Mouse (Mus musculus): ENCODE measurements around the gene Mapk8ip3. TPM values are rescaled to one million over a fixed set of nuclear protein-coding genes. Genes with fewer than 3 reads are reported as not detected.

The Mapk8ip3 gene
- polyA plus RNA-seq, 1 experiment from 2014 or later, result 79.1 TPM

DNA sequence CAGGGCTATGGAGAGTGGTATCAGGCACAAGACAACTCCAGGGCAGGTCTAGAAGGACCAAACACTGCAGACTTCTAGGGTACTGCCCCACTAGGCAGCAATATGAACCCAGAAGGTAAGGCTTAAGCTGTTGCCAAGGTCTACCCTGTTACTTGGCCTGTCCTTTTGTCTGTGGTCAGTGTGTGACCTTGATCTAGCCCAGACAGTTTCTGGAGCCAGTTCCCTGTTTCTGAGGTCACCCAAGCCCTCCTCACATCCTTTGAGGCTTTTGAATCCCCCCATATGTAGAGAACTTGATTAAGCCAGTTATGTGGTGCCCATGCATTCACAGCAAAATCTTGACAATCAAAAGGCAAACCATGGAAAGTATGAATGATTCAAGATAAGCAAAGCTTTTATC, 1.1 kb downstream of the Mapk8ip3 start:
- ATAC-seq (ENCODE audit: low FRiP score), result no peak
- Histone ChIP-seq H3K4me1 (replicated peaks) (peaks cover 33% of the 10 kb centered on the region), H3K4me3 (peak overlapping the region; percentile 92), H3K27me3 (no peaks in the 10 kb centered on the region), H3K9ac (peak overlapping the region; percentile 98), H3K27ac (no peak overlapping the region; the same call in 1 of the 2 replicates), H3K9me3 (no peaks in the 10 kb centered on the region), H3K4me2 (peak overlapping the region; percentile 90), H3K36me3 (peaks cover 14% of the 10 kb centered on the region)

DNA sequence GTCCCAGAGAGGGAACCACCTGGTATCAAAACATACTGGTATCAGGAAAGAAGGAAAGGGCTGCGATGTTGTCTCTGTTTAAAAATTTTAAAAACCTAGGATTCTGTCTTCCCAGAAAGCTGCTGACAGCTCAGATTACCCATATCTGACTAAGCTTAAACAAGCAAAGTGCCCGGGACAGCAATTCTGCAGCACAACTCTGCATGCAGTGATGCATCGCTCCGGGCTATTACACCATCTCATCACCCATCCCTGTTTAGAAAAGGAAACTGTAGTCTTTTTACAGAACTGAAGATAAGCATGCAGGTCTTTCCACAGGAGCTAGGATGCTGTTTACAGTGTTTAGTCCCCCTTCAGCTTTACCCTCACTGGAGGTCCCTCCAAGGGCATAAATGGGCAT, 1.9 kb downstream of the Mapk8ip3 start:
- Histone ChIP-seq H3K27me3 (no peaks in the 10 kb centered on the region), H3K36me3 (peaks cover 14% of the 10 kb centered on the region), H3K4me2 (peak overlapping the region; percentile 90), H3K4me3 (peak overlapping the region; percentile 92), H3K4me1 (replicated peaks) (peaks cover 33% of the 10 kb centered on the region), H3K9ac (peak overlapping the region; percentile 98), H3K27ac (no peak overlapping the region), H3K9me3 (no peaks in the 10 kb centered on the region)
- WGBS, result 87% methylated on average over 4 of the region's 4 CpGs
- ATAC-seq (ENCODE audit: low FRiP score), result no peak

DNA sequence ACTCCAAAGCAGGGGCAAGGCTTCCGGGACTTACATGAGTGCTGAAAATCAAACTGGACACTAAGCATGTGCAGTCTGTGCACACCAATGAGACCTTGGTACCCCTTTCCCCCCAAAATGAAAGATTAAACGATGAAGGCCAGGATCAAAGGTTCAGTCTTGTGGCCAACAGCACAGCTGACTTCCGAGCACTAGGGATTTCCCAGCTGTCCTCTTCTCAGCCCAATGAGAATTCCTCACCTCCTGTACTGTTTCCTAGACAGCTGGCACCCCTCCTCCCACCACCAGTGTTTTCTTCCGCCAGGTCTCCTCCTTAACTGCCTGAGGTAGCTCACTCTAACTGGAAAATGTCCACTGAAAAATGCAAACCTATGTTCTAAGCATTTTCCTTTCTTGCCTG, 3.6 kb downstream of the Mapk8ip3 start:
- no peak overlapping the region for H3K4me2 ChIP-seq
- peaks cover 33% of the 10 kb centered on the region for H3K4me1 ChIP-seq (replicated peaks)
- peak overlapping the region; percentile 98; the same call in 1 of the 2 replicates for H3K9ac ChIP-seq
- no peak overlapping the region for H3K27ac ChIP-seq
- H3K36me3 ChIP-seq, result peaks cover 17% of the 10 kb centered on the region
- H3K9me3 ChIP-seq, result no peaks in the 10 kb centered on the region
- ATAC-seq (ENCODE audit: low FRiP score), result no peak
- no peaks in the 10 kb centered on the region for H3K27me3 ChIP-seq
- 79% methylated on average over 4 of the region's 4 CpGs for WGBS
- H3K4me3 ChIP-seq, result no peak overlapping the region

DNA sequence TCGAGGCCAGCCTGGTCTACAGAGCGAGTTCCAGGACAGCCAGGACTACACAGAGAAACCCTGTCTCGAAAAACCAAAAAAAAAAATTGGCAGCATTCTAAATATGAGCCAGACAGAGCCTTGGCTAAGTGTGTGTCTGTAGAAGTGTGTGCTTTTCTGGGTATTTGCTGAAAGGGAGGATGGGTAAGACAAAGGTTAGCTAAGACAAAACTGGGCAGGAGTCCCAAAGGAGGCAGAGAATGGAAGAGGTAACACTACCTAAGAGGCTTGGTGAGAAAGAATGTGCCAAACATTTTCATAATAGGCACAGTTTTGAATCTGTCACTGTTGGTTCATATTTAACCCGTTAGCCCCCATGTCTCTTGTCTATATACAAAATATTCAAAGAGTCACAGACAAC, 4.3 kb downstream of the Mapk8ip3 start:
- H3K9ac ChIP-seq, result no peak overlapping the region
- WGBS, result 98% methylated on average over 4 of the region's 4 CpGs
- peaks cover 33% of the 10 kb centered on the region for H3K4me1 ChIP-seq (replicated peaks)
- no peaks in the 10 kb centered on the region for H3K27me3 ChIP-seq
- H3K27ac ChIP-seq, result no peak overlapping the region
- H3K36me3 ChIP-seq, result peaks cover 23% of the 10 kb centered on the region
- no peaks in the 10 kb centered on the region for H3K9me3 ChIP-seq
- no peak for ATAC-seq (ENCODE audit: low FRiP score)
- H3K4me2 ChIP-seq, result no peak overlapping the region
- H3K4me3 ChIP-seq, result no peak overlapping the region

DNA sequence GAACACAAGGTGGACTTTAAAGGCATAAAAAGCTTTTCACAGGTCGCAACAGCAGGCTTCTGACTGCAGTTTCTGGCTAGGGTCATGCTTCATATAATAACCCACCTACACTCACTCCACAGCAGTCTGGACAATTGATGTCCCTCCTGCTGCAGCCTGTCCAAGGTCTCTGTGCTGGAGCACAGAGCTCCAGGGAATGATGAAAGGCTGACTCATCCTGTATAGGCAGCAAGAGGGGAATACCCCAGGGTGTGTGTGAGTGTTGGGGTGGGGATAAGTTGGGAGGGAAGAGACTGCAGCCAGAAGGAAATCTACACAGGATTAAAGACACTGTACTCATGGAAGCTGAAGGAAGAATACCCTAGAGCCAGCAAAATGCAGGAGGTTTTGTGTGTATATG, 7.3 kb downstream of the Mapk8ip3 start:
- H3K36me3 ChIP-seq, result peaks cover 52% of the 10 kb centered on the region
- H3K4me2 ChIP-seq, result no peak overlapping the region
- H3K27ac ChIP-seq, result no peak overlapping the region
- 83% methylated on average over 1 of the region's 1 CpGs for WGBS
- H3K9ac ChIP-seq, result no peak overlapping the region
- peaks cover 16% of the 10 kb centered on the region for H3K4me1 ChIP-seq (replicated peaks)
- no peak for ATAC-seq (ENCODE audit: low FRiP score)
- no peaks in the 10 kb centered on the region for H3K9me3 ChIP-seq
- no peak overlapping the region for H3K4me3 ChIP-seq
- H3K27me3 ChIP-seq, result no peaks in the 10 kb centered on the region

DNA sequence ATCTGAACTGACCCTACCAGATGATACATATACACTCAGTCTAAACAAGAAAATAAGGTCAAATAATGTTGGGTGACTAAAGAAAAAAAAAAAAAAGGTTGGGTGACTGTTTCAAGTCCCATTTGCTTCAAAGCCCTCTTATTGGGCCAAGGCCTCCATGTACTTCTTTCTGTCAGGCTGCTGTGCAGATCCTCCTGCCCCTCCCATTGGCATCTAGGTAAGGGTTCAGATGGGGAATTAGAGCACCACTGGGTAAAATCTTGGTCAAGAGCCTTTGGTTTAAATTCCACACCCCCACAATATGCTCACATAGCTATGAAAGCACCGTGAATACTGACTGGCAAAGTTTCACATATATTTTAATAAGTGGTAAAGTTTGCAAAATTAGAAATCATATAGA, 13.5 kb downstream of the Mapk8ip3 start:
- Histone ChIP-seq H3K27me3 (no peaks in the 10 kb centered on the region), H3K4me3 (no peak overlapping the region), H3K9ac (no peak overlapping the region), H3K27ac (no peak overlapping the region), H3K36me3 (peaks cover 98% of the 10 kb centered on the region), H3K9me3 (no peaks in the 10 kb centered on the region), H3K4me1 (replicated peaks) (no peaks in the 10 kb centered on the region), H3K4me2 (no peak overlapping the region)
- WGBS, result 98% methylated on average over 1 of the region's 1 CpGs
- no peak for ATAC-seq (ENCODE audit: low FRiP score)

DNA sequence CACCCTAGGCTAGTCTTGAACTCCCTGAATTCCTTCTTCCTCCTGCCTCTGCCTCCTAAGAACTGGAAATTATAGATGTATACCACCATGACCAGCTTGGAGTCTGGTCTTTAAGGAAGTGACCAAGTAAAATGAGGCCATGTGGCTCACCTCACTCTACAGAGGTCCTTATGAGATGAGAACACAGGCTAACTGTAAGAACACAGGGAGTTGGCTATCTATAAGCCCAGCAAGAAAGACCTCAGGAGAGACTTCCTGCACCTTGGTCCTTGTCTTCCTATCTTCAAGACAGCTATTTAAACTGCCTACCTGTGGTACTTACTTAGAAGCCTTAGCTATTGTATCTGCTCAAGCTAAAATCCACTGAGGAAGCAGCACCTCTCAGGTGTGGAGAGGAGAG, 22.8 kb downstream of the Mapk8ip3 start:
- Histone ChIP-seq H3K4me2 (no peak overlapping the region), H3K9ac (no peak overlapping the region), H3K9me3 (no peaks in the 10 kb centered on the region), H3K27me3 (no peaks in the 10 kb centered on the region), H3K4me1 (replicated peaks) (no peaks in the 10 kb centered on the region), H3K27ac (no peak overlapping the region), H3K4me3 (no peak overlapping the region), H3K36me3 (peaks cover 98% of the 10 kb centered on the region)
- ATAC-seq (ENCODE audit: low FRiP score), result no peak

DNA sequence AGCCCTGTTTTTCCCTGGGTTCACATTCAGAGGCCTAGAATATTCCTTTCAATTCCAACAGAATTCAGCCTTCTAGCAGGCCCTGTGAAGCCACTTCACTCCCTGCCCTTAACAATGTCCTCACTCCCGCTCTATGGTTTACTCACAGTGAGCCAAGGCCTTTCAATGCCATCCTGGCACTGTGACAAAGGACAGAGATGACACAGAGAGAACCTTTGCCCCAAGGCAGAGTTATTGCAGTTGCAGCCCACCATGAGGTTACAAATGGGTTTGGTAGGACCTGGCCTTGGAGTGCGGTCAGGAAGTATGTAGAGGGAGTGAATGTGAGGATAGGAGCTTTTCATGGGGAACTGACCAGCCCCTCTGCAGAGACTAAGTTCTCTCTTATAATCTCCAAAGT, 29.2 kb downstream of the Mapk8ip3 start:
- H3K4me2 ChIP-seq, result no peak overlapping the region
- H3K36me3 ChIP-seq, result peaks cover 100% of the 10 kb centered on the region
- WGBS, result 96% methylated on average over 2 of the region's 2 CpGs
- H3K4me3 ChIP-seq, result no peak overlapping the region
- no peak for ATAC-seq (ENCODE audit: low FRiP score)
- H3K9me3 ChIP-seq, result no peaks in the 10 kb centered on the region
- H3K9ac ChIP-seq, result no peak overlapping the region
- no peaks in the 10 kb centered on the region for H3K4me1 ChIP-seq (replicated peaks)
- no peak overlapping the region for H3K27ac ChIP-seq
- no peaks in the 10 kb centered on the region for H3K27me3 ChIP-seq

DNA sequence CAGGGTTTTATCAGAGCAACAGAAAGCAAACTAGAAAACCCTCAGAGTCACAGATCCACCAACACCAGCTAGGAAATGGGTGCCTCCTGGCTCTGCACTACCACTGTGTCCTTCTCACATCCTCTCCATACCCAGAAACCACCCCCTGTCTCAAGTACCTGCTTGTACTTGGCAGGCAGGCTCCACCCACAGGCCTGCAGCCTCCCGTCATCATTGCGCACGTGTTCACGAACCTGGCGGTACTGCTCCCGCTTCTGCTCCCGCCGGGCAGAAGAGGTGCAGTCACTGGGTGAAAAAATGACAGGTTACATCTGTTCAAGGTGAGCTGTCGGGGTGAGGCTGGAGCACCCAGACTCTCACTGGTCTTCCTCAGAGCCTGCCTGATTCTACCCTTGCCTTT, 33.0 kb downstream of the Mapk8ip3 start:
- Histone ChIP-seq H3K27ac (no peak overlapping the region), H3K27me3 (no peaks in the 10 kb centered on the region), H3K4me3 (no peak overlapping the region), H3K4me1 (replicated peaks) (0 out of 2 replicates have a peak, but pooled peaks cover under 1% of the 10 kb centered on the region), H3K4me2 (no peak overlapping the region), H3K9me3 (no peaks in the 10 kb centered on the region), H3K9ac (no peak overlapping the region), H3K36me3 (peaks cover 100% of the 10 kb centered on the region)
- WGBS, result 93% methylated on average over 9 of the region's 9 CpGs
- ATAC-seq (ENCODE audit: low FRiP score), result no peak

DNA sequence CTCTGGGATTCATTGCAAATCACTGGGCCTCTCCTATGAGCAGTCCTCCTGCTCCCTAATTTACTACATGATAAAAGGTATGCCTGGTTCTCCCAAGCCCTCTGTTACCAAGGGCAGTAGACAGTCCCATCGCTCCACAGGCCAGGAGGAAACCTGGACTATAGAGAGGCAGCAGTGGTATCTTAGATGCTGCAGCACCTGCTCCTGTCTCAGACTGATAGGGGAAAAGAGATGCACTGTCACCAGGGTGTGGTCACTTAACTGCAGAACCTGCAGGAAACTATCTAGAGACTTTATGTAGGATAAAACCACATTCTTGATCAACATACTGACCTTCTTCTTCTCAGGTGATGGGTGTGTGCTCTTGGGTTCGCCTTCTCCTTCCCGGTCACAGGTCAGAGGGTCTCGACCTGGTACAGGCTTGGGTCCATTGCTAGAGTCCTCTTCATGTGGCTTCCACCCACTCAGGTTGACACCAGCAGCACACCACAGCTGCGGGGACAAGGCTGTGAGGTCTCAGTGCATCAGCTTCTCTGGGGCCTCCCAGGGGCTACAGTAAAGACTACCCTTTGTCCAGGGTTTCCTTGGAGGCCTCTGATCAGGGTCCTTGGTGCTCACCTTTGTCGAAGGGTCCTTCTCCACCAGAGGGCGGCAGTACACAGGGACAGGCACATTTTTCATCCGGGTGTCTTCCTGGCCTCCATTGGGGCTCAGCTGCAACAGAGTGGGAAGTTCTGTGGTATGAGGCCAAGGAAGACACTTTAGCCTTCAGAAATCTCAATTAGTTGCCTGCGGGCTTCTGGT, 33.9 kb downstream of the Mapk8ip3 start:
- 68% methylated on average over 9 of the region's 9 CpGs for WGBS
- no peak overlapping the region for H3K4me2 ChIP-seq
- H3K27ac ChIP-seq, result no peak overlapping the region
- ATAC-seq (ENCODE audit: low FRiP score), result no peak
- H3K9ac ChIP-seq, result no peak overlapping the region
- H3K9me3 ChIP-seq, result no peaks in the 10 kb centered on the region
- H3K36me3 ChIP-seq, result peaks cover 100% of the 10 kb centered on the region
- H3K4me3 ChIP-seq, result no peak overlapping the region
- peaks cover 9% of the 10 kb centered on the region for H3K4me1 ChIP-seq (replicated peaks)
- H3K27me3 ChIP-seq, result no peaks in the 10 kb centered on the region

DNA sequence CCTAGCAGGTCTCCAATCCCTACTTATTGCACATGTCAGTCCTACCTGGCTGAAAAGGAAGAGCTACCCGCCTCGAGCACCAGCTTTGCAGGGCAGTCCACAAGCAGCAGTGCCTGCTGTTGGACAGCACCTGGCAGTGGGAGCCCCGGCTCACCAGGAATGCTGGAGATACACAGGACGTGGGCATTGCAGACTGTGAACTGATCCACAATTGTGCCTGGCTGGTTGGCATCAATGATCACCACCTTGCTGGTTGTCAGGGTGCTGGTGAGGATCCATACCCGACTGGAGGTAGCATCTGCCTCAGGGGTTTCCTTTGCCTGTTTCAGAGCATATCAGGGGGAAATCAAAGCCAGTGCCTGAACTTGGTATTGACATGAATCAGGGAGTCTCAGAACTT, 34.7 kb downstream of the Mapk8ip3 start:
- Histone ChIP-seq H3K4me1 (replicated peaks) (peaks cover 17% of the 10 kb centered on the region), H3K27ac (no peak overlapping the region), H3K4me3 (no peak overlapping the region), H3K27me3 (no peaks in the 10 kb centered on the region), H3K4me2 (no peak overlapping the region), H3K36me3 (peaks cover 100% of the 10 kb centered on the region), H3K9me3 (no peaks in the 10 kb centered on the region), H3K9ac (no peak overlapping the region)
- ATAC-seq (ENCODE audit: low FRiP score), result no peak
- WGBS, result 95% methylated on average over 5 of the region's 5 CpGs

DNA sequence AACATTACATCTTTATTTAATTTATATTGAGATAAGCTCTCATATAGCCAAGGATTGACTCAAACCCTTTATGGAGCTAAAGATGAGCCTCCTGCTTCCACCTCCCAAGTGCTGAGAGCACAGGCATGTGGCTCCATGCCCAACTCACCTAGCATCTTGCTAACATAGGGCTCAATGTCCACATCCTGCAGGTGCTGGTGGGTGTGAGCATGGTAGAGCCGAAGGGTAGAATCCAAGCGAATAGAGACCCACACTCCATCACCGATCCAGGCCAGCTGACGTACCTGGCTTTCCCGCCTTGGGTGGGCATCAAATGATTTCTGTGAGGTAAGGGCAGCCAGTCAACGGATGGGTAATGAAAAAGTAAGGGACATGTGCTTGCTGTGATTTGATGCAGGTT, 36.8 kb downstream of the Mapk8ip3 start:
- Histone ChIP-seq H3K9ac (no peak overlapping the region), H3K9me3 (no peaks in the 10 kb centered on the region), H3K4me2 (no peak overlapping the region), H3K27ac (no peak overlapping the region), H3K27me3 (no peaks in the 10 kb centered on the region), H3K4me1 (replicated peaks) (peaks cover 32% of the 10 kb centered on the region), H3K36me3 (peaks cover 79% of the 10 kb centered on the region), H3K4me3 (no peak overlapping the region)
- WGBS, result 96% methylated on average over 6 of the region's 6 CpGs
- no peak for ATAC-seq (ENCODE audit: low FRiP score)

DNA sequence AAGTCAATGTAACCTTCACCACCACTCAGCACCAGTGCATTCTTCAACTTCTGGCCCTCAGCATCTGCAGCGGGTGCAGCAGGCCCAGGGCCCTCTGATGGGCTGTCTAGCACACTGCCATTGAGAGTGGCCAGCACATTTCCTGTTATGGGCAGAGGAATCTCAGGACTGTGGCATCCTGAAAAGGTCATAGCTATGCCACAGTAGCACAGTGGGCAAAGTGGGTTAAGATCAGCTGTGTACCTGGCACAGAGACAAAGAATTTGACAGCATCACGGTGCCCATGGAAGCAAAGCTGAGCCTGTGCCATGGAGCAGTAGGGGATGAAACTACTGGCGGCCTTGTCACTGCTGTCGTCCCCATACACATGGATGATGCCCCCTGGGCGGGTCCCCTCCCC, 37.6 kb downstream of the Mapk8ip3 start:
- H3K4me3 ChIP-seq, result no peak overlapping the region
- H3K9ac ChIP-seq, result no peak overlapping the region
- H3K27me3 ChIP-seq, result no peaks in the 10 kb centered on the region
- H3K27ac ChIP-seq, result no peak overlapping the region
- peaks cover 35% of the 10 kb centered on the region for H3K4me1 ChIP-seq (replicated peaks)
- peaks cover 70% of the 10 kb centered on the region for H3K36me3 ChIP-seq
- H3K4me2 ChIP-seq, result no peak overlapping the region
- WGBS, result 86% methylated on average over 5 of the region's 5 CpGs
- no peak for ATAC-seq (ENCODE audit: low FRiP score)
- no peaks in the 10 kb centered on the region for H3K9me3 ChIP-seq

Data from hindbrain, embryonic 13.5 days (tissue).